Mouse (Mus musculus) embryonic facial prominence, embryonic 12.5 days (tissue): ENCODE data around the gene Cd300ld4. TPM values are rescaled to one million over a fixed set of nuclear protein-coding genes. Genes with fewer than 3 reads are reported as not detected.
"Not testable (repeated sequence)": the region's sequence is repeated elsewhere in the genome, so short reads cannot be mapped to it uniquely, and the experiment has no call there.

Experiments
- ATAC-seq: fragments of 200-750 bp; cut with Nextera tagmentation; 2 replicates; pipeline ENCODE4 v1.8.0; 2017; ENCODE audit not compliant: insufficient number of reproducible peaks, insufficient read depth, low FRiP score, low TSS enrichment
- H3K27ac ChIP-seq: fragments of 300-500 bp; sonication (generic); 2 replicates; pipeline ENCODE4 v1.5.1; 2016; ENCODE audit warnings: mild to moderate bottlenecking
- H3K27me3 ChIP-seq: fragments of 300-500 bp; sonication (generic); 2 replicates; pipeline ENCODE4 v1.6.1; 2016; ENCODE audit warnings: mild to moderate bottlenecking, moderate library complexity
- H3K36me3 ChIP-seq: fragments of 300-500 bp; sonication (generic); 2 replicates; pipeline ENCODE4 v1.6.1; 2016; ENCODE audit warnings: mild to moderate bottlenecking
- H3K4me1 ChIP-seq: fragments of 300-500 bp; sonication (generic); 2 replicates; pipeline ENCODE4 v1.6.1; 2016
- H3K4me2 ChIP-seq: fragments of 300-500 bp; sonication (generic); replicated peaks from 2 replicates; pipeline ENCODE4 v1.6.1; 2016; ENCODE audit warnings: mild to moderate bottlenecking, moderate library complexity
- H3K4me3 ChIP-seq: fragments of 300-500 bp; sonication (generic); 2 replicates; pipeline ENCODE4 v1.5.1; 2016; ENCODE audit warnings: mild to moderate bottlenecking
- H3K9ac ChIP-seq: fragments of 300-500 bp; sonication (generic); 2 replicates; pipeline ENCODE4 v1.6.1; 2016; ENCODE audit warnings: mild to moderate bottlenecking, moderate library complexity
- H3K9me3 ChIP-seq: fragments of 300-500 bp; sonication (generic); 2 replicates; pipeline ENCODE4 v1.6.1; 2016; ENCODE audit warnings: mild to moderate bottlenecking, moderate library complexity
- WGBS: fragments of 180-500 bp; shearing (Covaris S2); methylation state at CpG from one replicate; pipeline ENCODE4 v1.1.7; 2016; 5-methylcytosine and 5-hydroxymethylcytosine counted together
- polyA plus RNA-seq: library from polyadenylated mRNA; unstranded; fragments of >200 nt; fragmentation: Nextera tagmentation; extraction: Ambion mirVana; gene quantifications from 2 replicates; pipeline ENCODE4 v1.2.1, GENCODE M21; 2016

Cd300ld4 gene
- polyA plus RNA-seq, 1 experiment from 2014 or later: not detected

DNA sequence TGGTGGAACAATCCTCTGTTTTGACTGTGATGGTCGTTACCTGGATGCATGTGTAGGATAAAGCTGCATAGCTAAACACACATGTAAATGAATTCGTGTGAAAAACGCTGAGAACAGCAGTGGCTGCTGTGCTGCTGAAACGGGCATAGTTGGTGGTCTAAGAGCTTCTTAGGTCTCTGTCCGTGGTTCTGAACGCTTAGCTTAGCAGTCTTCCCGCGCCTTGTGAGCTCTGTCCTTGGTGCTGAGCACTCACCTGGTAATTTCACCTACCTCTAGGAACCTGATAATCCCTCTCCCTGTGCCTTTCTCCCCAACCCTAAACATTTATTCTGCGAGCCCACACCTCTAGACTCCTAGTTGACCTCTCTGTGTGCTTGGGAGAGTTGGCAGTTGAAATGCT is 25.4 kb upstream of the Cd300ld4 start:
- no peak overlapping the region for H3K4me2 ChIP-seq
- no peaks in the 10 kb centered on the region for H3K27me3 ChIP-seq
- no peak overlapping the region for H3K9ac ChIP-seq
- H3K27ac ChIP-seq: no peak overlapping the region
- no peaks in the 10 kb centered on the region for H3K36me3 ChIP-seq
- H3K4me1 ChIP-seq: no peaks in the 10 kb centered on the region
- ATAC-seq: no peak
- 2% methylated on average over 9 of the region's 9 CpGs for WGBS
- no peaks in the 10 kb centered on the region for H3K9me3 ChIP-seq
- no peak overlapping the region for H3K4me3 ChIP-seq

- H3K4me1 ChIP-seq: no peaks in the 10 kb centered on the region
- H3K9ac ChIP-seq: no peak overlapping the region
- ATAC-seq: no peak
- H3K4me2 ChIP-seq: no peak overlapping the region
- H3K36me3 ChIP-seq: no peaks in the 10 kb centered on the region
- H3K4me3 ChIP-seq: no peak overlapping the region
- 51% methylated on average over 3 of the region's 3 CpGs for WGBS
- H3K9me3 ChIP-seq: no peaks in the 10 kb centered on the region
- no peaks in the 10 kb centered on the region for H3K27me3 ChIP-seq
- no peak overlapping the region for H3K27ac ChIP-seq
Measured at GRCm38 (mm10) chr11:115049282-115049895, 22.6 kb upstream of the Cd300ld4 start.

GRCm38 (mm10) chr11:115048259-115048658 is 21.4 kb upstream of the Cd300ld4 start, which contains the start of gene Cd300ld3:
Cd300ld3 (minus strand) TSS chr11:115048409.
- Histone ChIP-seq H3K4me2 (no peak within 1 kb of the TSS), H3K27ac (no peak within 1 kb of the TSS), H3K27me3 (no peaks in the 10 kb centered on the region), H3K4me1 (no peaks in the 10 kb centered on the region), H3K4me3 (no peak within 1 kb of the TSS), H3K9me3 (no peaks in the 10 kb centered on the region), H3K36me3 (no peaks in the 10 kb centered on the region), H3K9ac (no peak within 1 kb of the TSS)
- WGBS: 74% methylated on average over 2 of the region's 2 CpGs
- ATAC-seq: no peak

DNA sequence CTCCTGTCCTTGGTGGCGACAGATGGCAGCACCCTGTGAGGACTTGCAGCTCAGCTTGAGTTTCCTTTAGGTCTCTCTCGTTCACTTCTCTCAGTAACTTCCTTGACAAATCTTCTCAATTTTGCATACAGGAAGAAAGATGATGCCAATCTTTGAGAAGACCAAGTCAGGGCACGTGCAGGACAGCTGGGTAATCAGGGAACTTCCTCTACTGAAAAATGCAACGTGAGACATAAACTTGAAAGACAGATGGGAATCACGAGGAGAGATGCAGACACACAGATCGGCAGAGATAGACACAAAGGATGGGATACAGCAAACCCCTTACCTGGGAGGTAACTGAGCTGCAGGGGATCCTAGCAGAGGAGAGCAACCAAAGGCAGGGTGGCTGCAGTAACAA is 10.9 kb upstream of the Cd300ld4 start, which contains the start of gene Cd300ld5:
Cd300ld5 (minus strand) TSS at position 101 of the 400 bp plus-strand sequence.
- H3K36me3 ChIP-seq, H3K4me3 ChIP-seq, H3K9ac ChIP-seq, H3K27ac ChIP-seq, H3K4me1 ChIP-seq, H3K27me3 ChIP-seq, ATAC-seq, H3K4me2 ChIP-seq, H3K9me3 ChIP-seq: not testable (repeated sequence)
- WGBS: no CpG with 5 or more reads among the region's 6 CpGs

GRCm38 (mm10) chr11:115016093-115016492 is 10.7 kb downstream of the Cd300ld4 start, which contains the start of gene Cd300ld2:
Cd300ld2 (minus strand) TSS chr11:115016193.
- H3K9me3 ChIP-seq, H3K4me2 ChIP-seq, H3K4me3 ChIP-seq, H3K9ac ChIP-seq, H3K4me1 ChIP-seq, H3K36me3 ChIP-seq, ATAC-seq, H3K27ac ChIP-seq, H3K27me3 ChIP-seq: not testable (repeated sequence)
- WGBS: no CpG with 5 or more reads among the region's 7 CpGs

DNA sequence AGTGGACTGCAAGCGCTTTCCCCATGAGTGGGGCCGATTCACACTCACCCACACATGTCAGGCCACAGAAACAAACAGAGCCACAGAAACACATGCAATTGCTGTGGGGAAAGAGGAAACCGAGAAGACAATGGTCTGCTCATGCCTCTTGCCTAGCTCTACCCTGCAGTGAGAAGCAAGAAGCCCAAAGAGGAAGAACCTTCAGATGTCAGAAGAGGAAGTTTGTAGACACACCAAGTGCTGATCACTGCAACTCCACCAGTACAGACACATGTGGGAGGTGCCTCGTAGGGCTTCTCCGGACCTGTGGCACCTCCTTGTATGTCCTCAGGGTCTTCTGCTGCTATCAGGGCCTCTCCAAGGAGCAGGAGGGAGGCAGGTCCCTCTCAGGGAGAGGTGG is 22.7 kb downstream of the Cd300ld4 start:
- peaks cover 3% of the 10 kb centered on the region; the same call in 1 of the 2 replicates for H3K27me3 ChIP-seq
- no peak overlapping the region for H3K4me2 ChIP-seq
- H3K27ac ChIP-seq: no peak overlapping the region
- H3K4me3 ChIP-seq: no peak overlapping the region
- H3K9ac ChIP-seq: no peak overlapping the region
- WGBS: 82% methylated on average over 5 of the region's 5 CpGs
- no peak for ATAC-seq
- H3K9me3 ChIP-seq: no peaks in the 10 kb centered on the region
- H3K36me3 ChIP-seq: no peaks in the 10 kb centered on the region
- H3K4me1 ChIP-seq: no peaks in the 10 kb centered on the region

- Histone ChIP-seq H3K4me3 (no peak within 1 kb of the TSS), H3K4me2 (no peak within 1 kb of the TSS), H3K9ac (no peak within 1 kb of the TSS), H3K27ac (no peak within 1 kb of the TSS), H3K36me3 (no peaks in the 10 kb centered on the region), H3K9me3 (no peaks in the 10 kb centered on the region), H3K27me3 (peaks cover 3% of the 10 kb centered on the region; the same call in 1 of the 2 replicates), H3K4me1 (no peaks in the 10 kb centered on the region)
- no peak for ATAC-seq
- 83% methylated on average over 7 of the region's 7 CpGs for WGBS
Measured at GRCm38 (mm10) chr11:115001474-115002040, 25.3 kb downstream of the Cd300ld4 start, which contains the start of gene Cd300c2. Cd300c2 (minus strand) TSS chr11:115001880.

- no peak within 1 kb of the TSS for H3K4me3 ChIP-seq
- WGBS: 78% methylated on average over 4 of the region's 4 CpGs
- no peak within 1 kb of the TSS for H3K4me2 ChIP-seq
- no peak within 1 kb of the TSS for H3K27ac ChIP-seq
- H3K4me1 ChIP-seq: no peaks in the 10 kb centered on the region; the same call in 1 of the 2 replicates
- no peaks in the 10 kb centered on the region for H3K9me3 ChIP-seq
- H3K27me3 ChIP-seq: no peaks in the 10 kb centered on the region
- H3K9ac ChIP-seq: no peak within 1 kb of the TSS
- ATAC-seq: no peak
- no peaks in the 10 kb centered on the region for H3K36me3 ChIP-seq
Measured at GRCm38 (mm10) chr11:114989793-114990192, 37.0 kb downstream of the Cd300ld4 start, which contains the start of gene Cd300ld. Cd300ld (minus strand) TSS chr11:114989922.

DNA sequence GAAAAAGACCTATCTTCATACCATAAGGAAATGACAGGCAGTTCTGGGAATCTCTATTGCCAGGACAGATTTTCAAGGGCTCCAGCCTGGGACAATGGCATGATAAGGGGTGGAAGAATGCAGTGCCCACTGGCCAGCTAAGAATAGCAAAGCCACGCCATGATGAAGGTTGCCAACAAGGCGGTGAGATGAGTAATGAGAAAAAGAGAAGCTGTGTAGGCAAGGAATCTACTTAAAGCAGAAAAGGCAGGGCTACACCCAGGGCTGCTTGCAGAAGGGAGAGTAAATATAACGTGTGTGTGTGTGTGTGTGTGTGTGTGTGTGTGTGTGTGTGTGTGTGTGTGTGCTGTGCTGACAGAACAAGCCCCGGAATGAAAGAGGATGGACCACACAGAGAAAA is 44.9 kb downstream of the Cd300ld4 start:
- H3K9ac ChIP-seq: no peak overlapping the region
- no peaks in the 10 kb centered on the region for H3K27me3 ChIP-seq
- no peaks in the 10 kb centered on the region for H3K36me3 ChIP-seq
- no peaks in the 10 kb centered on the region; the same call in 1 of the 2 replicates for H3K4me1 ChIP-seq
- no peak overlapping the region for H3K27ac ChIP-seq
- peaks cover 16% of the 10 kb centered on the region for H3K9me3 ChIP-seq
- no peak overlapping the region for H3K4me3 ChIP-seq
- H3K4me2 ChIP-seq: no peak overlapping the region
- no peak for ATAC-seq
- WGBS: 71% methylated on average over 3 of the region's 4 CpGs

DNA sequence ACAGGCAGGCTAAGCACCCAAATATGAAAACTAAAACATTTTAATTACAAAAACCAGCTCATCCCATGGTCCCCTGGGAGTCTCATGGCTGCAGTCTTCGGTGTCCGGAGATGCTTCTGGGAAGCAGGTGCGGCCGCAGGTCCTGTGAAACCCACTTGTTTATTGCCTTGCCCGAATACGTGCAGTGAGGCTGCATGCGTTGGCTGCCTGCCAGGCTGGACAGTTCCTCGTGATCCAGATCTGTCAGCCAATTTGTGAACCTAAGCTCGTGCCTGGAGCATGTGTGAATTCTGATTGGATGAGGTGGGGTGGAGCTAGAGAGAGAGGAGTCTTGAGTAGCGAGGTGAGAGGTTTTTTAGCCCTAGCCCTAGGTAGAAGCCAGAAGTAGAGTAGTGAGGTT is 54.1 kb downstream of the Cd300ld4 start:
- 87% methylated on average over 10 of the region's 10 CpGs for WGBS
- no peak overlapping the region for H3K4me3 ChIP-seq
- no peaks in the 10 kb centered on the region for H3K27me3 ChIP-seq
- no peaks in the 10 kb centered on the region for H3K36me3 ChIP-seq
- H3K9me3 ChIP-seq: peaks cover 6% of the 10 kb centered on the region; the same call in 1 of the 2 replicates
- ATAC-seq: no peak
- no peak overlapping the region for H3K27ac ChIP-seq
- no peaks in the 10 kb centered on the region for H3K4me1 ChIP-seq
- H3K4me2 ChIP-seq: no peak overlapping the region
- no peak overlapping the region for H3K9ac ChIP-seq
